Mouse (Mus musculus): ENCODE data around the gene Ncs1.

DNA sequence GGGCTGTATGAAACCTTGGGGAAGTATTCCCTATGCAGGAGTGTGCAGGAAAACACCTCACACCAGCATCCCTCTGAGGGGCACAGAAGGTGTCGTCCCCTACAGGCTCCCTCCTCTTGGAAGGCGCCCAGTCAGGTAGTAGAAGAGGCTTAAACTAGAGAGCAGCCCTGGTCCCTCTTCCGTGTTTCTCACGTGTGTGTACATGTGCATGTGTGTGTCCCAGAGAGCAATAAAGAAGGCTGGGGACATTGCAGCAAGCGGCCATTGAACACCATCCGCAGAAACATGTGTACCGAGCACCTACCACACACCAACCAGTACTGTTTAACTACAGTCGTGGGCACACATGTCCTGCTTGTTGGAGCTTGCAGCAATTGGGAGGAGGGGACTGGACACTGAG is 14.9 kb downstream of the Ncs1 start:
- no peak for TF ChIP-seq EP300 (IDR thresholded peaks at IDR 0.05; ENCODE audit: low read depth)
- TF ChIP-seq CTCF (IDR thresholded peaks at IDR 0.05; ENCODE audit: low read depth): no peak

Measured in liver, postnatal 0 days (tissue).